16 mouse cellular contexts compared by ENCODE assay signal in the genomic region with DNA sequence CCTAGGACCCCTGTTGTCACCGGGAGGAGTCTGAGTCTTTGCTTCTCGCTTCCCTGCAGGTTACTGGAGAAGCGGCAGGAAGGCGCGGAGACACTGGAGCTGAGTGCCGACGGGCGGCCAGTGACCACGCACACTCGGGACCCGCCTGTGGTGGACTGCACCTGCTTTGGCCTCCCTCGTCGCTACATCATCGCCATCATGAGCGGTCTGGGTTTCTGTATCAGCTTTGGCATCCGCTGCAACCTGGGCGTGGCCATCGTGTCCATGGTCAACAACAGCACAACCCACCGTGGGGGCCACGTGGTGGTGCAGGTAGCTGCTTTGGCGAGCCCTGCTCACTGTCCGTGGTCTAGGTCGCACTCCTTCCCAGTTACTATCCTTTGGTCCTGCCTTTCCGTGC. TPM values are rescaled to one million over a fixed set of nuclear protein-coding genes. Genes with fewer than 3 reads are reported as not detected.
DNase-seq lines count a peak whose midpoint lies in the region; ATAC-seq and TF ChIP-seq lines count a peak whose summit lies in the region.
"Had no signal": no experiment of that assay in that cellular context is flagged by ENCODE, and none has a peak within 500 bp of the region (broad histone marks: within the 10 kb centered on the region; RNA-seq: fewer than 3 reads in every experiment).

No protein-coding gene starts in this region.

- no peaks in the 10 kb centered on the region for H3K4me1 ChIP-seq in forebrain, postnatal 0 days (ENCODE audit: insufficient read depth)
- H3K4me1 ChIP-seq in midbrain, embryonic 15.5 days, result peaks cover 21% of the 10 kb centered on the region

- H3K27me3 ChIP-seq in forebrain, postnatal 0 days (ENCODE audit: insufficient read depth, low read length), result peaks cover 11% of the 10 kb centered on the region
- H3K27me3 ChIP-seq in midbrain, embryonic 15.5 days (replicated peaks), result peaks cover 70% of the 10 kb centered on the region

- peak overlapping the region; percentile 93 for H3K27ac ChIP-seq in left cerebral cortex, adult 2 months
- no peak overlapping the region for H3K27ac ChIP-seq in forebrain, postnatal 0 days (ENCODE audit: low read depth, low read length)
- no peak overlapping the region for H3K27ac ChIP-seq in midbrain, embryonic 15.5 days

- H3K4me3 ChIP-seq in left cerebral cortex, adult 2 months, result peak overlapping the region; percentile 43
- H3K4me3 ChIP-seq in forebrain, postnatal 0 days (ENCODE audit: low read depth, low read length), result no peak overlapping the region
- peak overlapping the region; percentile 8; the same call in 1 of the 2 replicates for H3K4me3 ChIP-seq in midbrain, embryonic 15.5 days

- DNase-seq in left cerebral cortex, adult 2 months (ENCODE audit: extremely low spot score in 1 of 2, low spot score in 2 of 2), result no peak
- DNase-seq in left cerebral cortex, postnatal 4 days, result no peak
- DNase-seq in cerebellum, postnatal 10 days, result peak; percentile 65 to 67
- DNase-seq in forebrain, postnatal 0 days, result no peak
- DNase-seq in ovary, postnatal 14 days (ENCODE audit: low spot score), result no peak
- DNase-seq in Muller cell, postnatal 12 days (ENCODE audit: inconsistent ontology term), result no peak
- no peak for DNase-seq in yolk sac, embryonic 10.5 days (ENCODE audit: low spot score)
- DNase-seq: heart, postnatal 10 days; kidney, postnatal 14 days; thymus, postnatal 14 days had no signal

- H3K36me3 ChIP-seq in forebrain, postnatal 0 days (ENCODE audit: insufficient read depth), result no peaks in the 10 kb centered on the region
- no peaks in the 10 kb centered on the region for H3K36me3 ChIP-seq in midbrain, embryonic 15.5 days (replicated peaks)

- TF ChIP-seq CTCF in left cerebral cortex, adult 2 months (IDR thresholded peaks at IDR 0.05), result no peak
- no peak for TF ChIP-seq CTCF in forebrain, postnatal 0 days (IDR thresholded peaks at IDR 0.05; ENCODE audit: low read depth)

- H3K9ac ChIP-seq in forebrain, postnatal 0 days, result 0 out of 2 replicates have a peak overlapping the region, but pooled peaks have one; percentile 18
- H3K9ac ChIP-seq in midbrain, embryonic 15.5 days, result no peak overlapping the region

- H3K4me2 ChIP-seq in forebrain, postnatal 0 days (ENCODE audit: low read depth), result peak overlapping the region; percentile 38
- H3K4me2 ChIP-seq in midbrain, embryonic 15.5 days, result peak overlapping the region; percentile 37

- H3K9me3 ChIP-seq in forebrain, postnatal 0 days (ENCODE audit: low read length), result no peaks in the 10 kb centered on the region
- no peaks in the 10 kb centered on the region for H3K9me3 ChIP-seq in midbrain, embryonic 15.5 days

- 7% methylated on average over 24 of the region's 24 CpGs for WGBS in forebrain, postnatal 0 days
- 4% methylated on average over 24 of the region's 24 CpGs for WGBS in midbrain, embryonic 15.5 days

- ATAC-seq in forebrain, postnatal 0 days, result no peak
- ATAC-seq in midbrain, embryonic 15.5 days (replicated peaks), result no peak
- ATAC-seq: lung, postnatal 0 days had no signal

- intact Hi-C loops in left cerebral cortex, adult 2 months (cut with DNase I), result loop anchor here (2.0 kb wide), 1 partner anchor 88 kb away; no protein-coding TSS in a partner anchor
- intact Hi-C loops in left cerebral cortex, postnatal 4 days (cut with DNase I), result no loop called here

RNA-seq across cellular contexts. Expression of a gene that starts 4.9 kb away (rescaled TPM):
- 1,000 to 10,000 TPM; 1,255 to 1,327 TPM for total RNA-seq in left cerebral cortex, adult 2 months (2021)
- 100 to 1,000 TPM; 267 to 292 TPM for total RNA-seq in left cerebral cortex, postnatal 4 days (2021)
- total RNA-seq in forebrain, postnatal 0 days (2014; rRNA removed), result 71.4 and 87.5 TPM in 2 replicates
- polyA plus RNA-seq in forebrain, postnatal 0 days (2015; fragmentation: Nextera tagmentation; extraction: Ambion mirVana), result 47.6 and 50.3 TPM in 2 replicates
- 0.59 and 1.0 TPM in 2 replicates for polyA plus RNA-seq in midbrain, embryonic 15.5 days (2015; fragmentation: Nextera tagmentation; extraction: Ambion mirVana)
- total RNA-seq: common myeloid progenitor, adult 5-6 weeks had no signal

RNA-seq across cellular contexts. Expression of a gene that starts 10.7 kb away (rescaled TPM):
- under 1 TPM in 1 of 2 experiments, not detected in 1; 0.29 TPM for total RNA-seq in left cerebral cortex, adult 2 months (2021)
- under 1 TPM in 1 of 2 experiments, not detected in 1; 0.38 TPM for total RNA-seq in left cerebral cortex, postnatal 4 days (2021)
- not detected in 2 replicates for total RNA-seq in forebrain, postnatal 0 days (2014; rRNA removed)
- 0.21 TPM in 1 of 2 replicates, not detected in the other for polyA plus RNA-seq in forebrain, postnatal 0 days (2015; fragmentation: Nextera tagmentation; extraction: Ambion mirVana)
- polyA plus RNA-seq in midbrain, embryonic 15.5 days (2015; fragmentation: Nextera tagmentation; extraction: Ambion mirVana), result not detected in 2 replicates
- total RNA-seq: common myeloid progenitor, adult 5-6 weeks; heart, postnatal 10 days had no signal
- polyA plus RNA-seq: lung, postnatal 0 days; neural tube, embryonic 11.5 days; small intestine, adult 2 months had no signal

RNA-seq across cellular contexts. Expression of a gene that starts 12.1 kb away (rescaled TPM):
- total RNA-seq in left cerebral cortex, adult 2 months (2021), result not detected
- not detected for total RNA-seq in left cerebral cortex, postnatal 4 days (2021)
- not detected in 2 replicates for total RNA-seq in forebrain, postnatal 0 days (2014; rRNA removed)
- 0.34 and 0.48 TPM in 2 replicates for polyA plus RNA-seq in forebrain, postnatal 0 days (2015; fragmentation: Nextera tagmentation; extraction: Ambion mirVana)
- 0.68 and 0.93 TPM in 2 replicates for polyA plus RNA-seq in midbrain, embryonic 15.5 days (2015; fragmentation: Nextera tagmentation; extraction: Ambion mirVana)
- total RNA-seq: common myeloid progenitor, adult 5-6 weeks; heart, postnatal 10 days; left cerebral cortex, postnatal 36 days had no signal
- polyA plus RNA-seq: lung, postnatal 0 days; neural tube, embryonic 11.5 days; small intestine, adult 2 months had no signal

RNA-seq across cellular contexts. Expression of a gene that starts 14.3 kb away (rescaled TPM):
- total RNA-seq in left cerebral cortex, adult 2 months (2021), result 10 to 100 TPM; 15.9 to 23.1 TPM
- total RNA-seq in left cerebral cortex, postnatal 4 days (2021), result 10 to 100 TPM; 16.7 to 16.9 TPM
- total RNA-seq in forebrain, postnatal 0 days (2014; rRNA removed), result 10.2 and 14.2 TPM in 2 replicates
- polyA plus RNA-seq in forebrain, postnatal 0 days (2015; fragmentation: Nextera tagmentation; extraction: Ambion mirVana), result 13.3 TPM in 2 replicates
- polyA plus RNA-seq in midbrain, embryonic 15.5 days (2015; fragmentation: Nextera tagmentation; extraction: Ambion mirVana), result 16.1 and 19.8 TPM in 2 replicates

RNA-seq across cellular contexts. Expression of a gene that starts 14.6 kb away (rescaled TPM):
- total RNA-seq in left cerebral cortex, adult 2 months (2021), result 10 to 100 TPM; 47.6 to 48.4 TPM
- 100 to 1,000 TPM; 100 to 101 TPM for total RNA-seq in left cerebral cortex, postnatal 4 days (2021)
- 112 and 117 TPM in 2 replicates for total RNA-seq in forebrain, postnatal 0 days (2014; rRNA removed)
- 74.3 and 80.4 TPM in 2 replicates for polyA plus RNA-seq in forebrain, postnatal 0 days (2015; fragmentation: Nextera tagmentation; extraction: Ambion mirVana)
- polyA plus RNA-seq in midbrain, embryonic 15.5 days (2015; fragmentation: Nextera tagmentation; extraction: Ambion mirVana), result 87.1 and 90.0 TPM in 2 replicates

Comparison
In these comparisons a context has a peak if more than half of its experiments do, and no peak if none do; other contexts are left out.
1. RNA of a gene that starts 4.9 kb away (total RNA-seq): 1,255 to 1,327 TPM in left cerebral cortex, adult 2 months; 267 to 292 TPM in left cerebral cortex, postnatal 4 days and 71.4 to 87.5 TPM in forebrain, postnatal 0 days; every median in the first group is over 4 times any median in the second.
2. DNase-seq: peak in cerebellum, postnatal 10 days (2 of 2); none in left cerebral cortex, adult 2 months (0 of 2), left cerebral cortex, postnatal 4 days (single experiment), forebrain, postnatal 0 days (single experiment), ovary, postnatal 14 days (single experiment), Muller cell, postnatal 12 days (single experiment) and yolk sac, embryonic 10.5 days (single experiment).